ENCODE assay signal across 7 mouse cellular contexts in genomic region chr11:6000961-6001682, GRCm38 (mm10). TPM values are rescaled to one million over a fixed set of nuclear protein-coding genes. Genes with fewer than 3 reads are reported as not detected.
A peak's percentile ranks its signal among the peaks of the same experiment; 100 is the strongest.
DNase-seq lines count a peak whose midpoint lies in the region; ATAC-seq and TF ChIP-seq lines count a peak whose summit lies in the region.

No protein-coding gene starts in this region.

- TF ChIP-seq EP300 in lung, postnatal 0 days (IDR thresholded peaks at IDR 0.05) = no peak

- no peak for TF ChIP-seq CTCF in lung, postnatal 0 days (IDR thresholded peaks at IDR 0.05)

- 0 out of 2 replicates have a peak overlapping the region, but pooled peaks have one; percentile 8 for H3K27ac ChIP-seq in lung, postnatal 0 days (ENCODE audit: low read length)
- H3K27ac ChIP-seq in forebrain, embryonic 16.5 days (ENCODE audit: low read length) = peak overlapping the region; percentile 69
- peak overlapping the region; percentile 73 for H3K27ac ChIP-seq in intestine, embryonic 16.5 days (ENCODE audit: low read length)
- peak overlapping the region; percentile 91 for H3K27ac ChIP-seq in stomach, embryonic 15.5 days

- DNase-seq in lung, postnatal 0 days (ENCODE audit: low spot score) = no peak
- no peak for DNase-seq in lung, postnatal 14 days
- DNase-seq in cerebellum, postnatal 4 days (ENCODE audit: low spot score in 2 of 2) = no peak

- H3K4me1 ChIP-seq in lung, postnatal 0 days (ENCODE audit: insufficient read depth, low read depth, low read length) = peaks cover 26% of the 10 kb centered on the region; the same call in 1 of the 2 replicates
- H3K4me1 ChIP-seq in forebrain, embryonic 16.5 days (replicated peaks; ENCODE audit: control insufficient read depth, insufficient read depth, low read length) = peaks cover 20% of the 10 kb centered on the region
- H3K4me1 ChIP-seq in intestine, embryonic 16.5 days (ENCODE audit: control insufficient read depth, insufficient read depth, low read length) = peaks cover 48% of the 10 kb centered on the region
- H3K4me1 ChIP-seq in stomach, embryonic 15.5 days = peaks cover 37% of the 10 kb centered on the region

- H3K4me2 ChIP-seq in lung, postnatal 0 days (replicated peaks; ENCODE audit: low read depth, low read length) = no peak overlapping the region
- no peak overlapping the region for H3K4me2 ChIP-seq in forebrain, embryonic 16.5 days (ENCODE audit: low read length)
- H3K4me2 ChIP-seq in intestine, embryonic 16.5 days (ENCODE audit: low read depth, low read length) = no peak overlapping the region
- H3K4me2 ChIP-seq in stomach, embryonic 15.5 days = 0 out of 2 replicates have a peak overlapping the region, but pooled peaks have one; percentile 0

- no peaks in the 10 kb centered on the region for H3K36me3 ChIP-seq in lung, postnatal 0 days (ENCODE audit: insufficient read depth, low read length)
- H3K36me3 ChIP-seq in forebrain, embryonic 16.5 days (ENCODE audit: control insufficient read depth, insufficient read depth) = no peaks in the 10 kb centered on the region; the same call in 1 of the 2 replicates
- no peaks in the 10 kb centered on the region for H3K36me3 ChIP-seq in intestine, embryonic 16.5 days (ENCODE audit: control insufficient read depth, insufficient read depth, low read length)
- no peaks in the 10 kb centered on the region for H3K36me3 ChIP-seq in stomach, embryonic 15.5 days

- H3K4me3 ChIP-seq in lung, postnatal 0 days (ENCODE audit: low read depth, low read length) = no peak overlapping the region
- H3K4me3 ChIP-seq in forebrain, embryonic 16.5 days (replicated peaks; ENCODE audit: low read length) = no peak overlapping the region
- H3K4me3 ChIP-seq in intestine, embryonic 16.5 days (ENCODE audit: low read length) = no peak overlapping the region
- H3K4me3 ChIP-seq in stomach, embryonic 15.5 days (replicated peaks) = no peak overlapping the region

- no peaks in the 10 kb centered on the region for H3K27me3 ChIP-seq in lung, postnatal 0 days (replicated peaks; ENCODE audit: insufficient read depth, low read length)
- no peaks in the 10 kb centered on the region for H3K27me3 ChIP-seq in forebrain, embryonic 16.5 days (replicated peaks; ENCODE audit: control insufficient read depth, insufficient read depth, low read length)
- no peaks in the 10 kb centered on the region for H3K27me3 ChIP-seq in intestine, embryonic 16.5 days (replicated peaks; ENCODE audit: control insufficient read depth, insufficient read depth, low read length)
- no peaks in the 10 kb centered on the region for H3K27me3 ChIP-seq in stomach, embryonic 15.5 days (replicated peaks)

- ATAC-seq in lung, postnatal 0 days = no peak
- peak; percentile 34; the same call in 1 of the 2 replicates for ATAC-seq in forebrain, embryonic 16.5 days
- no peak for ATAC-seq in intestine, embryonic 16.5 days
- no peak for ATAC-seq in stomach, embryonic 15.5 days (ENCODE audit: insufficient read depth, low FRiP score, low read depth)
- no peak for ATAC-seq in megakaryocyte progenitor cell, adult 5-6 weeks (replicated peaks; ENCODE audit: poor library complexity)

- no peak overlapping the region for H3K9ac ChIP-seq in lung, postnatal 0 days (replicated peaks; ENCODE audit: low read depth)
- H3K9ac ChIP-seq in forebrain, embryonic 16.5 days (replicated peaks; ENCODE audit: low read depth, low read length) = peak overlapping the region; percentile 26; the same call in 1 of the 2 replicates
- H3K9ac ChIP-seq in intestine, embryonic 16.5 days (ENCODE audit: low read depth, low read length) = peak overlapping the region; percentile 41; the same call in 1 of the 2 replicates
- no peak overlapping the region for H3K9ac ChIP-seq in stomach, embryonic 15.5 days

- H3K9me3 ChIP-seq in lung, postnatal 0 days (ENCODE audit: low read length) = no peaks in the 10 kb centered on the region
- no peaks in the 10 kb centered on the region for H3K9me3 ChIP-seq in forebrain, embryonic 16.5 days (ENCODE audit: control insufficient read depth, low read length)
- H3K9me3 ChIP-seq in intestine, embryonic 16.5 days (ENCODE audit: control insufficient read depth, low read length) = no peaks in the 10 kb centered on the region
- H3K9me3 ChIP-seq in stomach, embryonic 15.5 days = no peaks in the 10 kb centered on the region

- 70% methylated on average over 14 of the region's 14 CpGs for WGBS in lung, postnatal 0 days
- 75% methylated on average over 14 of the region's 14 CpGs for WGBS in forebrain, embryonic 16.5 days
- WGBS in intestine, embryonic 16.5 days = 80% methylated on average over 14 of the region's 14 CpGs
- 75% methylated on average over 14 of the region's 14 CpGs for WGBS in stomach, embryonic 15.5 days

RNA-seq across cellular contexts. Expression of gene Ykt6, which starts 45.6 kb away (rescaled TPM):
- 40.2 and 40.9 TPM in 2 replicates for polyA plus RNA-seq in lung, postnatal 0 days (2015; fragmentation: Nextera tagmentation; extraction: Ambion mirVana)
- 93.4 and 111 TPM in 2 replicates for polyA plus RNA-seq in forebrain, embryonic 16.5 days (2015; fragmentation: Nextera tagmentation; extraction: Ambion mirVana)
- polyA plus RNA-seq in intestine, embryonic 16.5 days (2015; fragmentation: Nextera tagmentation; extraction: Ambion mirVana) = 57.7 and 58.6 TPM in 2 replicates
- polyA plus RNA-seq in stomach, embryonic 15.5 days (2015; fragmentation: Nextera tagmentation; extraction: Ambion mirVana) = 48.7 and 54.8 TPM in 2 replicates
- total RNA-seq in megakaryocyte progenitor cell, adult 5-6 weeks (2015) = 17.4 and 18.2 TPM in 2 replicates
- 44.4 and 48.7 TPM in 2 replicates for total RNA-seq in megakaryocyte progenitor cell, adult 5-6 weeks (2017)

RNA-seq across cellular contexts. Expression of gene Gck, which starts 51.2 kb away (rescaled TPM):
- polyA plus RNA-seq in lung, postnatal 0 days (2015; fragmentation: Nextera tagmentation; extraction: Ambion mirVana) = 1.2 and 2.1 TPM in 2 replicates
- 5.5 and 8.2 TPM in 2 replicates for polyA plus RNA-seq in forebrain, embryonic 16.5 days (2015; fragmentation: Nextera tagmentation; extraction: Ambion mirVana)
- 2.4 and 2.9 TPM in 2 replicates for polyA plus RNA-seq in intestine, embryonic 16.5 days (2015; fragmentation: Nextera tagmentation; extraction: Ambion mirVana)
- polyA plus RNA-seq in stomach, embryonic 15.5 days (2015; fragmentation: Nextera tagmentation; extraction: Ambion mirVana) = 3.4 and 3.5 TPM in 2 replicates
- not detected in 2 replicates for total RNA-seq in megakaryocyte progenitor cell, adult 5-6 weeks (2015)
- total RNA-seq in megakaryocyte progenitor cell, adult 5-6 weeks (2017) = not detected in 2 replicates

Comparison
In these comparisons a context has a peak if more than half of its experiments do, and no peak if none do; other contexts are left out.
1. H3K27ac ChIP-seq: peak in every context shown above with its lines; median percentile 91 in stomach, embryonic 15.5 days; 73 in intestine, embryonic 16.5 days; 69 in forebrain, embryonic 16.5 days; 8 in lung, postnatal 0 days.
2. H3K9ac ChIP-seq: peak in forebrain, embryonic 16.5 days (single experiment) and intestine, embryonic 16.5 days (single experiment); none in lung, postnatal 0 days (single experiment) and stomach, embryonic 15.5 days (single experiment).